Mouse (Mus musculus): ENCODE data around the gene Stoml1. TPM values are rescaled to one million over a fixed set of nuclear protein-coding genes. Genes with fewer than 3 reads are reported as not detected.

The Stoml1 gene
- polyA plus RNA-seq, 1 experiment from 2014 or later: 33.6 TPM

Small RNA genes within 50 kb of the gene (microRNA-seq; reads per million reads assigned to microRNA genes)
- gene Mir6385: not detected

Other genes with a start within 250 kb of the Stoml1 start
- gene Cyp11a1, start 246.8 kb upstream of the Stoml1 start, polyA plus RNA-seq (2015; fragmentation: Nextera tagmentation; extraction: Ambion mirVana): 15.7 and 46.0 TPM in 2 replicates
- 28.0 and 29.7 TPM in 2 replicates for gene Stra6, start 189.4 kb upstream of the Stoml1 start, polyA plus RNA-seq (2015; fragmentation: Nextera tagmentation; extraction: Ambion mirVana)
- 0.29 and 0.44 TPM in 2 replicates for gene Ccdc33, start 134.3 kb upstream of the Stoml1 start, polyA plus RNA-seq (2015; fragmentation: Nextera tagmentation; extraction: Ambion mirVana)
- gene Islr, start 48.9 kb upstream of the Stoml1 start, polyA plus RNA-seq (2015; fragmentation: Nextera tagmentation; extraction: Ambion mirVana): 78.7 and 94.7 TPM in 2 replicates
- gene Islr2, start 48.8 kb upstream of the Stoml1 start, polyA plus RNA-seq (2015; fragmentation: Nextera tagmentation; extraction: Ambion mirVana): 0.39 and 0.51 TPM in 2 replicates
- 21.0 and 24.7 TPM in 2 replicates for gene Pml, start 3.4 kb upstream of the Stoml1 start, polyA plus RNA-seq (2015; fragmentation: Nextera tagmentation; extraction: Ambion mirVana)
- gene Loxl1, start 60.0 kb downstream of the Stoml1 start, polyA plus RNA-seq (2015; fragmentation: Nextera tagmentation; extraction: Ambion mirVana): 33.2 and 39.7 TPM in 2 replicates
- not detected in 2 replicates for gene Tbc1d21, start 117.3 kb downstream of the Stoml1 start, polyA plus RNA-seq (2015; fragmentation: Nextera tagmentation; extraction: Ambion mirVana)
- gene Insyn1, start 235.4 kb downstream of the Stoml1 start, polyA plus RNA-seq (2015; fragmentation: Nextera tagmentation; extraction: Ambion mirVana): 1.4 and 2.3 TPM in 2 replicates